Mouse (Mus musculus): ENCODE measurements around the gene Sfpq. TPM values are rescaled to one million over a fixed set of nuclear protein-coding genes. Genes with fewer than 3 reads are reported as not detected.

Gene Sfpq
- polyA plus RNA-seq, 1 experiment from 2014 or later: 67.3 TPM

DNA sequence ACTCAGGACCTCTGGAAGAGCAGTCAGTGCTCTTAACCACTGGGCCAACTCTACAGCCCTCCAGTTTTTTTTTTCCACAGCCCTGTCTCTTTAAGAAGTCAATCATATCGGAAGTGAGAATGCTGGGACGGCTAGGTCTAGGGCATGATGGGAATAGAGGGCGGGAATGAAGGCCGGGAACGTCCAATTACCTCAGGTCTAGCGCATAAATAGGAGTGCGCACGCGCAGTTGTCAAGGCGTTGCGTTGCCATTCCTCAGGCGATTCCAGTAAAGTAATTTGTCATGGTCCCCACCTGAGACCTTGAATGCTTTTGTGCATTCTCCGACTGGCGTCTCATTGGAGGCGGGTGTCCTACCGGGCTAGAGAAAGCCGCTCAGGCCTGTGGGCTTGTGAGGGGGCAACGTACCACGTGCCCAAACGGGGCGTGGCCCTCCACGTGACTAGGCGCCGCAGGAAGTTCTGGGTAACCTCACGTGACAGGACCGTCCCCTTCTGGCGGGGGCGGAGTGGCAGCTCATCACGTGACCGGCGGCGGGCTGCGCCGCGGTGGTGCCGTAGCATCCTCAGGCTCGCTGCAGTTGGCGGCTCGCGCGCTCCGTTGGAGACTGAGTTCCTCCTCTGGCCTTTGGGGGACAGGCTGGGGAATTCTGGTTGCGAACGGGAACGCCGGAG is 55.9 kb downstream of the Sfpq start, which contains the start of gene Zmym6:
Zmym6 (plus strand) TSS at position 509 of the 674 bp plus-strand sequence.
- Histone ChIP-seq H3K4me2 (peak within 1 kb of the TSS; percentile 65), H3K4me3 (replicated peaks) (peak within 1 kb of the TSS; percentile 58), H3K9me3 (replicated peaks) (no peaks in the 10 kb centered on the region), H3K9ac (replicated peaks) (peak within 1 kb of the TSS; percentile 54), H3K27ac (replicated peaks) (peak within 1 kb of the TSS; percentile 96), H3K36me3 (0 out of 2 replicates have a peak, but pooled peaks cover 3% of the 10 kb centered on the region), H3K27me3 (replicated peaks) (no peaks in the 10 kb centered on the region), H3K4me1 (peaks cover 25% of the 10 kb centered on the region)
- ATAC-seq (ENCODE audit: low FRiP score): peak; percentile 98
- under 1% methylated on average over 45 of the region's 46 CpGs for WGBS

DNA sequence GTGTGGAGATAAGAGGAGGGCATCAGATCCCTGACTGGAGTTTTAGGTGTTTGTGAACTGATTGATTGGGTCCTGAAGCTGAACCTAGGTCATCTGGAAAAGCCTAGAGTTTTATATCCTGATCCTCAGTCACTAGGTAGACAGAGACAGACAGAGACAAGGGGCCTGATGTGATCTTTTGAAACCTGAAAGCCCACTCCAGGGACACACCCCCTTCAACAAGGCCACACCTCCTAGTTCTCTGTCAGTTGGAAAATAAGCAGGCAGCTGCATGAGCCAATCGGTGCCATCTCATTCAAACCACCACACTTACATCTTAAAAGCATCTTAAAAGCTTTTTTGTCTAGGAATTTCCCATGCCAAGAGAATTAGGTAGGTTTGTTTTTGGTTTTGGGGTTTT is 59.7 kb downstream of the Sfpq start:
- Histone ChIP-seq H3K4me2 (no peak overlapping the region), H3K9me3 (replicated peaks) (no peaks in the 10 kb centered on the region), H3K36me3 (0 out of 2 replicates have a peak, but pooled peaks cover 3% of the 10 kb centered on the region), H3K4me1 (peaks cover 25% of the 10 kb centered on the region), H3K9ac (replicated peaks) (no peak overlapping the region), H3K27me3 (replicated peaks) (no peaks in the 10 kb centered on the region), H3K4me3 (replicated peaks) (no peak overlapping the region), H3K27ac (replicated peaks) (no peak overlapping the region)
- 55% methylated on average over 1 of the region's 1 CpGs for WGBS
- ATAC-seq (ENCODE audit: low FRiP score): no peak

DNA sequence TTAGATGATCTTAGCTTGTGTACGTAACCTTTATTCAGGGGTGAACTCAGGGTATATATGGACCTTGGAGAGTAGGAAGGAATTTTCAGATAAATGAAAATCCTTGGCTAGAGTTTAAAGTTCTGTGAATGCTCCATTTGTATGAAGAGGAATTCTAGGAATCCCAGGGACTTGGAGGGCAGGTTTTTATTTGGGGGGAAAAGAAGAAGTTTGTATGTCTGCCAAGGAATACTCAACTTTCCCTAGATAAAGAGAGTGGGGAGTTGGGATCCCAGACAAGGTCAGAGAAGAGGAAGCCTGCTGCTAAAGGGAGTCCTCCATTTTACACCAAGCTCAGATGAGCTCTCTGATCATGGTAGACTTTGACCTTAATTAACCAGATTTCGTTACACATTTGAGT is 62.0 kb downstream of the Sfpq start:
- H3K4me1 ChIP-seq: peaks cover 20% of the 10 kb centered on the region
- no peak overlapping the region for H3K9ac ChIP-seq (replicated peaks)
- H3K4me2 ChIP-seq: no peak overlapping the region
- ATAC-seq (ENCODE audit: low FRiP score): no peak
- 90% methylated on average over 2 of the region's 2 CpGs for WGBS
- no peaks in the 10 kb centered on the region for H3K9me3 ChIP-seq (replicated peaks)
- no peak overlapping the region for H3K4me3 ChIP-seq (replicated peaks)
- H3K27ac ChIP-seq (replicated peaks): no peak overlapping the region
- peaks cover 4% of the 10 kb centered on the region; the same call in 1 of the 2 replicates for H3K36me3 ChIP-seq
- H3K27me3 ChIP-seq (replicated peaks): no peaks in the 10 kb centered on the region

DNA sequence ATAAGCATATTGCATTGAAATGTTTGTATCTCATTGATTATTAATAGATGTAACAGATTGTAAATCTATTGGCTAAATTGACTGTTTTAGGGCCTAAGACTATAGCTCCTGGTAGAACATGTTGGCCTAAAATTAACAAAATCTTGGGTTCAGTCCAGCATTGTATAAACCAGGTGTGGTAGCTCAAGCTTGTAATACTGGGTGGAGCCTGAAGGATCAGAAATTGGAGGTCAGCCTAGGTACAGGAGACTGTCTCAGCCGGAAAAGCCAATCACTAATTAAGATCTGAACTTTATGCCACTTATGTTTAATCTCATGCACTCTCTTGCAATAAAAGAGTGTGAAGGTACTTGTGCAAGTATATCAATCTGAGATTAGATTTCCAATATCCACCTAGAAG is 64.6 kb downstream of the Sfpq start:
- Histone ChIP-seq H3K4me1 (0 out of 2 replicates have a peak, but pooled peaks cover 1% of the 10 kb centered on the region), H3K36me3 (peaks cover 20% of the 10 kb centered on the region), H3K27me3 (replicated peaks) (no peaks in the 10 kb centered on the region), H3K27ac (replicated peaks) (no peak overlapping the region), H3K9me3 (replicated peaks) (no peaks in the 10 kb centered on the region), H3K9ac (replicated peaks) (no peak overlapping the region), H3K4me2 (no peak overlapping the region), H3K4me3 (replicated peaks) (no peak overlapping the region)
- no peak for ATAC-seq (ENCODE audit: low FRiP score)
- 92% methylated on average over 1 of the region's 1 CpGs for WGBS

Other genes with a start within 250 kb of the Sfpq start
- 22.6 and 24.9 TPM in 2 replicates for gene Zmym4, start 53.2 kb upstream of the Sfpq start, polyA plus RNA-seq (2015; fragmentation: Nextera tagmentation; extraction: Ambion mirVana)
- gene Zmym1, start 39.8 kb downstream of the Sfpq start, polyA plus RNA-seq (2015; fragmentation: Nextera tagmentation; extraction: Ambion mirVana): 24.6 and 25.6 TPM in 2 replicates
- gene Zmym6, start 56.1 kb downstream of the Sfpq start, polyA plus RNA-seq (2015; fragmentation: Nextera tagmentation; extraction: Ambion mirVana): 31.6 and 33.7 TPM in 2 replicates
- gene Tmem35b, start 102.4 kb downstream of the Sfpq start, polyA plus RNA-seq (2015; fragmentation: Nextera tagmentation; extraction: Ambion mirVana): 17.7 and 18.9 TPM in 2 replicates
- gene Dlgap3, start 147.9 kb downstream of the Sfpq start, polyA plus RNA-seq (2015; fragmentation: Nextera tagmentation; extraction: Ambion mirVana): 20.9 and 25.1 TPM in 2 replicates
- 61.7 and 68.9 TPM in 2 replicates for gene Smim12, start 222.5 kb downstream of the Sfpq start, polyA plus RNA-seq (2015; fragmentation: Nextera tagmentation; extraction: Ambion mirVana)